Mouse (Mus musculus) midbrain, embryonic 16.5 days (tissue): ENCODE data around the gene Anks1b. TPM values are rescaled to one million over a fixed set of nuclear protein-coding genes. Genes with fewer than 3 reads are reported as not detected.

Experiments
- ATAC-seq: fragments of 200-750 bp; cut with Nextera tagmentation; 2 replicates; pipeline ENCODE4 v1.8.0; 2017; ENCODE audit warnings: moderate TSS enrichment
- H3K27ac ChIP-seq: fragments of 300-500 bp; sonication (generic); 2 replicates; pipeline ENCODE4 v1.5.1; 2014; ENCODE audit warnings: mild to moderate bottlenecking, low read length, mixed read lengths
- H3K27me3 ChIP-seq: fragments of 300-500 bp; sonication (generic); 2 replicates; pipeline ENCODE4 v1.6.1; 2014; ENCODE audit warnings: low read depth, low read length, mixed read lengths; ENCODE audit not compliant: control insufficient read depth, insufficient read depth
- H3K36me3 ChIP-seq: fragments of 300-500 bp; sonication (generic); 2 replicates; pipeline ENCODE4 v1.6.1; 2014; ENCODE audit warnings: mild to moderate bottlenecking, low read length, moderate library complexity, mixed read lengths; ENCODE audit not compliant: control insufficient read depth, insufficient read depth
- H3K4me1 ChIP-seq: fragments of 300-500 bp; sonication (generic); 2 replicates; pipeline ENCODE4 v1.6.1; 2014; ENCODE audit warnings: mild to moderate bottlenecking, low read length, mixed read lengths; ENCODE audit not compliant: control insufficient read depth, insufficient read depth
- H3K4me2 ChIP-seq: fragments of 300-500 bp; sonication (generic); 2 replicates; pipeline ENCODE4 v1.6.1; 2014; ENCODE audit warnings: mild to moderate bottlenecking, low read length, mixed read lengths
- H3K4me3 ChIP-seq: fragments of 300-500 bp; sonication (generic); 2 replicates; pipeline ENCODE4 v1.5.1; 2014; ENCODE audit warnings: low read depth, mild to moderate bottlenecking, low read length, moderate library complexity, mixed read lengths
- H3K9ac ChIP-seq: fragments of 300-500 bp; sonication (generic); 2 replicates; pipeline ENCODE4 v1.6.1; 2014; ENCODE audit warnings: low read depth, low read length, mixed read lengths
- H3K9me3 ChIP-seq: fragments of 300-500 bp; sonication (generic); replicated peaks from 2 replicates; pipeline ENCODE4 v1.6.1; 2014; ENCODE audit warnings: mild to moderate bottlenecking, low read length, mixed read lengths; ENCODE audit not compliant: control insufficient read depth, poor library complexity, severe bottlenecking
- WGBS: fragments of 180-500 bp; shearing (Covaris S2); extraction: QIAGEN DNeasy Blood & Tissue Kit; methylation state at CpG from one replicate; pipeline ENCODE4 v1.1.7; 2014; 5-methylcytosine and 5-hydroxymethylcytosine counted together
- polyA plus RNA-seq: library from polyadenylated mRNA; unstranded; fragments of >200 nt; fragmentation: Nextera tagmentation; extraction: Ambion mirVana; gene quantifications from 2 replicates; pipeline ENCODE4 v1.2.1, GENCODE M21; 2015

Gene Anks1b
- polyA plus RNA-seq, 1 experiment from 2014 or later = 94.3 TPM

- H3K27me3 ChIP-seq = no peaks in the 10 kb centered on the region
- H3K9ac ChIP-seq = no peak overlapping the region
- no peak for ATAC-seq
- H3K9me3 ChIP-seq = no peaks in the 10 kb centered on the region
- no peak overlapping the region for H3K27ac ChIP-seq
- H3K4me3 ChIP-seq = no peak overlapping the region
- WGBS = 88% methylated on average over 5 of the region's 5 CpGs
- no peaks in the 10 kb centered on the region for H3K4me1 ChIP-seq
- peaks cover 8% of the 10 kb centered on the region for H3K36me3 ChIP-seq
- H3K4me2 ChIP-seq = no peak overlapping the region
These were observed 1126.6 kb downstream of the Anks1b start for GRCm38 (mm10) chr10:90999899-91000298.

- no peaks in the 10 kb centered on the region for H3K4me1 ChIP-seq
- no peak overlapping the region for H3K4me2 ChIP-seq
- ATAC-seq = no peak
- H3K4me3 ChIP-seq = no peak overlapping the region
- WGBS = 70% methylated on average over 13 of the region's 13 CpGs
- no peak overlapping the region for H3K9ac ChIP-seq
- H3K9me3 ChIP-seq = no peaks in the 10 kb centered on the region
- H3K36me3 ChIP-seq = peaks cover 6% of the 10 kb centered on the region
- H3K27ac ChIP-seq = no peak overlapping the region
- H3K27me3 ChIP-seq = no peaks in the 10 kb centered on the region
These were observed 1128.1 kb downstream of the Anks1b start for GRCm38 (mm10) chr10:91001421-91001820.

- Histone ChIP-seq H3K9ac (no peak overlapping the region), H3K27me3 (no peaks in the 10 kb centered on the region), H3K4me3 (no peak overlapping the region), H3K4me2 (no peak overlapping the region), H3K36me3 (0 out of 2 replicates have a peak, but pooled peaks cover 11% of the 10 kb centered on the region), H3K9me3 (no peaks in the 10 kb centered on the region), H3K27ac (no peak overlapping the region), H3K4me1 (no peaks in the 10 kb centered on the region)
- ATAC-seq = no peak
- WGBS = 87% methylated on average over 12 of the region's 12 CpGs
These were observed 1132.7 kb downstream of the Anks1b start for GRCm38 (mm10) chr10:91005858-91006538.

Other genes starting within 250 kb of the Anks1b start
- 7.8 and 9.8 TPM in 2 replicates for gene Scyl2, start 187.2 kb upstream of the Anks1b start, polyA plus RNA-seq
- 55.3 and 60.3 TPM in 2 replicates for gene Actr6, start 141.2 kb upstream of the Anks1b start, polyA plus RNA-seq
- 30.7 and 32.9 TPM in 2 replicates for gene Uhrf1bp1l, start 128.5 kb upstream of the Anks1b start, polyA plus RNA-seq